Mouse (Mus musculus): Measurements from ENCODE around the gene Tec.

GRCm38 (mm10) chr5:72755941-72756340 is 112.3 kb downstream of the Tec start:
- no peak for TF ChIP-seq CTCF (IDR thresholded peaks at IDR 0.05; ENCODE audit: low read depth, low read length)
- no peak for TF ChIP-seq POLR2A (IDR thresholded peaks at IDR 0.05; ENCODE audit: insufficient read depth, low read length)

All from ES-Bruce4 (cell line).